Mouse (Mus musculus) c-Kit-positive CD71-negative TER-119-negative erythroid progenitor cells, embryonic 14.5 days (primary cell): ENCODE data around the gene Mrps15.

Experiments used
- DNase-seq: peaks from one replicate; pipeline ENCODE4 v3.0.0-alpha.2; 2013; ENCODE audit warnings: low read depth

The Mrps15 gene

GRCm38 (mm10) chr4:126046851-126047585 lies at the start of gene Mrps15:
Gene Mrps15, plus strand, starts transcription at chr4:126046925.
- peak; percentile 88 for DNase-seq

- DNase-seq = no peak
Observed at GRCm38 (mm10) chr4:125997826-125998225, 48.9 kb upstream of the Mrps15 start.

- no peak for DNase-seq
Observed at GRCm38 (mm10) chr4:126001311-126002199, 45.2 kb upstream of the Mrps15 start.

GRCm38 (mm10) chr4:126017676-126018332 lies 28.9 kb upstream of the Mrps15 start:
- DNase-seq = no peak

- DNase-seq = peak; percentile 17
Observed at GRCm38 (mm10) chr4:126018966-126019538, 27.7 kb upstream of the Mrps15 start.

GRCm38 (mm10) chr4:126024303-126024900 lies 22.3 kb upstream of the Mrps15 start, which contains the start of gene Csf3r:
Gene Csf3r, plus strand, starts transcription at chr4:126024550.
- no peak for DNase-seq

- no peak for DNase-seq
Observed at GRCm38 (mm10) chr4:126025801-126026200, 20.9 kb upstream of the Mrps15 start.

- no peak for DNase-seq
Observed at GRCm38 (mm10) chr4:126027980-126028379, 18.7 kb upstream of the Mrps15 start.

GRCm38 (mm10) chr4:126029042-126029441 lies 17.7 kb upstream of the Mrps15 start:
- no peak for DNase-seq

GRCm38 (mm10) chr4:126030705-126031104 lies 16.0 kb upstream of the Mrps15 start:
- DNase-seq = no peak

GRCm38 (mm10) chr4:126035413-126035812 lies 11.3 kb upstream of the Mrps15 start:
- no peak for DNase-seq

GRCm38 (mm10) chr4:126051617-126052016 lies 4.9 kb downstream of the Mrps15 start:
- DNase-seq = no peak

GRCm38 (mm10) chr4:126057207-126058133 lies 10.7 kb downstream of the Mrps15 start:
- DNase-seq = no peak

GRCm38 (mm10) chr4:126058134-126058996 lies 11.6 kb downstream of the Mrps15 start, which contains the start of gene Oscp1:
Gene Oscp1, plus strand, starts transcription at chr4:126058565.
- peak; percentile 89 for DNase-seq

- no peak for DNase-seq
Observed at GRCm38 (mm10) chr4:126058997-126059362, 12.3 kb downstream of the Mrps15 start.

GRCm38 (mm10) chr4:126062856-126063255 lies 16.1 kb downstream of the Mrps15 start:
- DNase-seq = peak; percentile 46

GRCm38 (mm10) chr4:126065241-126065640 lies 18.5 kb downstream of the Mrps15 start:
- DNase-seq = no peak

- no peak for DNase-seq
Observed at GRCm38 (mm10) chr4:126067401-126068077, 20.8 kb downstream of the Mrps15 start.

- no peak for DNase-seq
Observed at GRCm38 (mm10) chr4:126068842-126069241, 22.1 kb downstream of the Mrps15 start.
